Mouse (Mus musculus) thymus, adult 18-20 months (tissue): ENCODE measurements around the gene Gjd3.

ENCODE experiments used
- DNase-seq, 2 experiments: peaks; one replicate each; pipeline ENCODE4 v3.0.0; 2022; ENCODE audit warnings: mixed read lengths in 2 of 2

The Gjd3 gene

GRCm38 (mm10) chr11:98961766-98962165 is 21.1 kb downstream of the Gjd3 start:
- DNase-seq: peak in 1 of 2 experiments; percentile 46

- DNase-seq: peak in 1 of 2 experiments; percentile 47
Measured at GRCm38 (mm10) chr11:98961051-98961592, 21.7 kb downstream of the Gjd3 start.

GRCm38 (mm10) chr11:98960313-98960906 is 22.4 kb downstream of the Gjd3 start:
- peak; percentile 74 to 75 for DNase-seq

- peak; percentile 82 to 88 for DNase-seq
Measured at GRCm38 (mm10) chr11:98959437-98960312, 23.1 kb downstream of the Gjd3 start.

- DNase-seq: no peak
Measured at GRCm38 (mm10) chr11:98956340-98956739, 26.5 kb downstream of the Gjd3 start.

GRCm38 (mm10) chr11:98955707-98956235 is 27.0 kb downstream of the Gjd3 start:
- peak; percentile 1 to 14 for DNase-seq

GRCm38 (mm10) chr11:98954801-98955706 is 27.8 kb downstream of the Gjd3 start:
- peak in 1 of 2 experiments; percentile 1 for DNase-seq

GRCm38 (mm10) chr11:98954373-98954772 is 28.4 kb downstream of the Gjd3 start:
- DNase-seq: no peak

- no peak for DNase-seq
Measured at GRCm38 (mm10) chr11:98953835-98954320, 28.9 kb downstream of the Gjd3 start.

- no peak for DNase-seq
Measured at GRCm38 (mm10) chr11:98953361-98953760, 29.5 kb downstream of the Gjd3 start.

GRCm38 (mm10) chr11:98952736-98953135 is 30.1 kb downstream of the Gjd3 start:
- DNase-seq: no peak

- DNase-seq: no peak
Measured at GRCm38 (mm10) chr11:98952111-98952510, 30.7 kb downstream of the Gjd3 start.

- DNase-seq: no peak
Measured at GRCm38 (mm10) chr11:98951026-98951906, 31.6 kb downstream of the Gjd3 start.

GRCm38 (mm10) chr11:98950484-98950883 is 32.3 kb downstream of the Gjd3 start:
- no peak for DNase-seq

- DNase-seq: no peak
Measured at GRCm38 (mm10) chr11:98949958-98950460, 32.8 kb downstream of the Gjd3 start.

GRCm38 (mm10) chr11:98949242-98949957 is 33.4 kb downstream of the Gjd3 start:
- no peak for DNase-seq

GRCm38 (mm10) chr11:98947969-98948569 is 34.7 kb downstream of the Gjd3 start:
- no peak for DNase-seq

- DNase-seq: no peak
Measured at GRCm38 (mm10) chr11:98945605-98945977, 37.2 kb downstream of the Gjd3 start.

- DNase-seq: peak in 1 of 2 experiments; percentile 74
Measured at GRCm38 (mm10) chr11:98944897-98945604, 37.8 kb downstream of the Gjd3 start.
